Mouse (Mus musculus): ENCODE measurements around the gene Ercc5.

Ercc5 gene

GRCm38 (mm10) chr1:44147563-44148381 lies at the start of gene Ercc5:
TSS of gene Ercc5 (plus strand) at chr1:44147744.
- DNase-seq: peak; percentile 85

- DNase-seq: peak; percentile 12
These were observed 45.9 kb upstream of the Ercc5 start for GRCm38 (mm10) chr1:44101448-44102225.

- DNase-seq: peak; percentile 95
These were observed 45.3 kb upstream of the Ercc5 start, which contains the start of gene Tex30 for GRCm38 (mm10) chr1:44102259-44102717. TSS of gene Tex30 (minus strand) at chr1:44102441.

GRCm38 (mm10) chr1:44102939-44103338 lies 44.6 kb upstream of the Ercc5 start:
- DNase-seq: no peak

GRCm38 (mm10) chr1:44117571-44117970 lies 30.0 kb upstream of the Ercc5 start:
- no peak for DNase-seq

GRCm38 (mm10) chr1:44118239-44119054 lies 29.1 kb upstream of the Ercc5 start, which contains the start of the genes Kdelc1 and Bivm:
TSS of gene Kdelc1 (minus strand) at chr1:44118808.
TSS of gene Bivm (plus strand) at chr1:44118957.
- DNase-seq: peak; percentile 85

- DNase-seq: peak; percentile 84
These were observed 28.1 kb upstream of the Ercc5 start for GRCm38 (mm10) chr1:44119201-44120073.

GRCm38 (mm10) chr1:44120074-44120406 lies 27.5 kb upstream of the Ercc5 start:
- DNase-seq: no peak

GRCm38 (mm10) chr1:44122256-44122655 lies 25.3 kb upstream of the Ercc5 start:
- no peak for DNase-seq

GRCm38 (mm10) chr1:44125590-44125989 lies 22.0 kb upstream of the Ercc5 start:
- DNase-seq: no peak

GRCm38 (mm10) chr1:44129929-44130581 lies 17.5 kb upstream of the Ercc5 start:
- DNase-seq: no peak

GRCm38 (mm10) chr1:44140232-44140631 lies 7.3 kb upstream of the Ercc5 start:
- DNase-seq: no peak

GRCm38 (mm10) chr1:44142747-44143146 lies 4.8 kb upstream of the Ercc5 start:
- DNase-seq: no peak

GRCm38 (mm10) chr1:44148706-44149105 lies 1.2 kb downstream of the Ercc5 start:
- no peak for DNase-seq

- no peak for DNase-seq
These were observed 7.7 kb downstream of the Ercc5 start for GRCm38 (mm10) chr1:44155287-44155686.

GRCm38 (mm10) chr1:44158317-44158716 lies 10.8 kb downstream of the Ercc5 start:
- DNase-seq: no peak

GRCm38 (mm10) chr1:44161818-44162217 lies 14.3 kb downstream of the Ercc5 start:
- no peak for DNase-seq

- no peak for DNase-seq
These were observed 14.8 kb downstream of the Ercc5 start for GRCm38 (mm10) chr1:44162389-44162788.

GRCm38 (mm10) chr1:44167859-44168383 lies 20.4 kb downstream of the Ercc5 start:
- no peak for DNase-seq

- no peak for DNase-seq
These were observed 25.1 kb downstream of the Ercc5 start for GRCm38 (mm10) chr1:44172656-44173055.

GRCm38 (mm10) chr1:44173903-44174302 lies 26.4 kb downstream of the Ercc5 start:
- DNase-seq: no peak
